Mouse (Mus musculus): ENCODE results near the gene Lmod3.

Gene Lmod3

DNA sequence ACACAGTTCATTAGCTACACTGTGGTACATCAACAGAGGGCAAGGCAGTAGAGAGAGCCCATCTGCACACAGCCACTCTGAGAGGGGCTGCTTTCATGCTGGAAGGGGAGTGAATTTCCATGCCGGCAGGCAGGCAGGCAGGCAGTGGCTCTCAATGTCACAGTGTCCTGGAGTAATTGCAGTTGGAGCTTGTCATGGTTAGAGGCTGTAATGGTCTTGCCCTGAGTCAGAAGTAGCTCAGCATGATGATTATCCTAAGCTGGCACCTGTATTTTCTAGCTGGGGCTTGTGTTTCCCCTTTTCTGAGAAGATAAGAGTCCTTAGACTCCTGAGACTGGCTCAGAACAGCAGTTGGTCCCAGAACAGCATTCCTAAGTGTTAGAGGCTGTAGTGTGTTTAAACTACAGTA, 26.5 kb downstream of the Lmod3 start:
- no peak for DNase-seq (ENCODE audit: low spot score in 2 of 2)

DNA sequence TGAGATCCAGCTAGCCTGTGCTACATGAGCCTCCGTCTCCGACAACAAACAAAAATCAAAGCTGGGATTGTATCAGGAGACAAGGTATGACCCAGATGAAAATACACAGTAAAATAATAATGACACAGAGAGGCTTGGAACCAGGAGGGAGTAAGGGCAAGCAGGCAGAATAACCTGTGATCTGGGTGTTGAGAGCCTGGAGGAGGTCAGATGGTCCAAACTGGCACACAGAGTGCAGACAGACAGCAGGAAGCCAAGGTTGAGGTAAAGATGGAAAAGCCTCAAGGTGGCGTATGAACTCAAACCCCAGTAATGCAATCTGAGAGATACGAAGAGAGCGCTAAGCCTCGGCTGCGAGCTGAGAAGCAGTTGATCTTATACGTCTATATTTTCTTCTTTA, 28.1 kb downstream of the Lmod3 start:
- no peak for DNase-seq (ENCODE audit: low spot score in 2 of 2)

DNA sequence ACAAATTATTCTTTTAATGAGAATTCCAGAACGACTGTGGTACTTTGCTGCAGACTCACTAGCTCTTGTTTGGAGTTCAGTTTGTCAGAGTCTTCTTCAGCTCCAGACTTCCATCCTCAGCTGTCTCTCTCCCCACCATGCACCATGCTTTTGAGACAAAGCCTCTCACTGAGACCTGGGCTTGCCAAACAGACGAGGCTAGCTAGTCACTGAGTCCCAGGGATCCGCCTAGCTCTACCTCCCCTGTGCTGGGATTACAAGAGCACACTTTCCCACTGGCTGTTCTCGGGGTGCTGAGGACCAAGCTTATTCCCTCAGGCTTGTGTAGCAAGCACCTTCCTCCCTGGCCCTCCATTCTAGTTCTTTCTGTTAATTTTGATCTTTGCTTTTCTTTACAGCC, 29.0 kb downstream of the Lmod3 start:
- no peak for DNase-seq (ENCODE audit: low spot score in 2 of 2)

DNA sequence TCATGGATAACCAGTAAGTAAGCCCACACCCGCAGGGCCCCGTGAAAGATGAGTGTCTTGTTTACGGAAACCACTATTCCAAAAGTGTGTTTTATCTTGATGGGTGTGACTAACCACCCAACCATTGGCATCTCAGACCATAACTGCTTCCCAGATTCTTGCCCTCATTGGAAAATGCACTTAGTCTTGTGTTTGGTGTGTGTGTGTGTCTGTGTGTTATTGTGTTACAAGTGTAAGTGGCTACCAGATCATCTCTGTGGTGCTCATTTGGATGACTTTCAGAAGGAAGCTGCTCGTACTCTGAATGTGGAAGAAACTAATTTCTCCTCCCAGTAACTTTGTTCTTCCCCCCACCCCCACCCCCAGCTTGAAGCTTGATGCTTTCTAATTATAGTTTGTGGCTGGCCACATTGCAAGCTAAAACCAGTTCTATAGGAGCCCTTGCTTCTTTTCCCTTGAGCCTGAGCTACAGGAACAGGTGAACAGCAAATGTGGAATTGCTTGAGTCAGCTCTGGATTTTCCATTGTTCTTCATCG, 29.6 kb downstream of the Lmod3 start:
- no peak for DNase-seq (ENCODE audit: low spot score in 2 of 2)

DNA sequence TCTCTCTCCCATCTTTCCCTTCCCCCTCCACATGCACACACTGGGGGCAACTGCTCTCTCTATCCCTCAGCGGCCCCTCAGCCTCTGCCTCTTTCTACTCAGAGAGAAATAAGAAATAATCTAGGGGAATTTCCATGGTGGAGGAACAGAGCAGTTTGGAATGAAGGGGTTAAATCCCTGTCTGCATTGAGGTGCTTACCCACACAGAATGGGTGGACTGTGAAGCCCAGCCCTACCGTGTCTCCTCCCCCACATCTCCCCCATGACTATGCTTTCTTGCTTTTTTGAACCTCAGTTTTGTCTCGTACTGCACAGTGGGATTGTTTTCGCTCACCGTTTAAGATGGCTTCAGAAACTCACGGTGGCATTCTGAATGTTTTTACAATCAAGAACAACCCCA, 30.2 kb downstream of the Lmod3 start:
- DNase-seq (ENCODE audit: low spot score in 2 of 2), result no peak

DNA sequence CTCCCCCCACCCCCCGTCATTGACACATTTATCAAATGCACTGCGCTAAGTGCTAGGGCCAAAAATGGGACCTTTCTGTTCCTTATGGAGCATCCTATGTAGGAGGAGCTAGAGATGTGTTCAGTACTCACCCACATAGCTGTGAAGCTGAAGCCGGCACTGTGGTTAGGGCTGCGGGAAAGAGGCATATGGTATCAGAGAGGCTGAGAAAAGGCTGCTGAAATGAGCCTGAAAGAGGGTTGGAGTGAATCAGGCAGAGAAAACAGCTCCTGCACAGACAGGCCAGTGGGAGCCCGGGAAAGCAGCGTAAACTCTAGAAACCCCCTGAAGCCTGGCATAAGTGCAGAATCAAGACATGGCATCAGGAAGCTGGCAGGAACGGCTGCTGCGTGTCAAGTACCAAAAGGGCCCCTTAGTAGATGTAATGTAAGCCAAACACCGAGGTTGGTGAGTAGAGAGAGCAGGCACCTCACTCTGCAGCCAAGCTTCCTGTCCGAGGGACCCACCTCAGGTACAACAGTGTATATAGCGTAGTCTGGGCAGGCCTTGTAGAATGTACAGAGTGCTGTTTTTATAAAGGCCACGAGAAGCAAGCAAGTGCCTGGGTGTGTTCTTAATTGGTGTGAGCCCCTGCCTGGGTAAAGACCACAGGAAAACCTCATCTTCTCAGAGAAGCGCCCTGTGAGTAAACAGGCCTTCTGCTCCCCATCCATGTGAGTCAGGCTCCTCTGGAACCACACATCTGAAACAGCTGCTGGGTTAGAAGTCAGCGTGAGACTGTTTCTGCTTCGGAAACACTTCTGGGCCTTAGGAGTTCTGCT, 31.1 kb downstream of the Lmod3 start:
- DNase-seq (ENCODE audit: low spot score in 2 of 2), result no peak

DNA sequence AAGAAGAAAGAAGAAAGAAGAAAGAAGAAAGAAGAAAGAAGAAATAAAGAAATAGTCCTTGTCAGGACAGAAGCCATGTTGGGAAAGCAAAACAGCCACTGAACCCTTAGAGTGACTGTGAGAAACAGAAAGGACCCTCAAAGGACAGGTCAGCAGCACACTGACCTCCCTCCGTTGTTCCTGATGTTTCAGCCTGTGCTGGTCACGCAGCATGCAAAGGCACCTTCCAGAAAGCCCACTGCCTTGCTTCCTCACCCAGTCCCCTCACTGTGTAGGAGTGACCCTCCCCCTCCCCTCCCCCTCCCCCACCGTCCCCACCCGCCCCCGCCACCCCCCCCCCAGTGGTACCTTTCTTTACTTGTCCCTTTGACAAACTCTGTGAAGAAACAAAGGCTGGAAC, 31.9 kb downstream of the Lmod3 start:
- DNase-seq (ENCODE audit: low spot score in 2 of 2), result no peak

DNA sequence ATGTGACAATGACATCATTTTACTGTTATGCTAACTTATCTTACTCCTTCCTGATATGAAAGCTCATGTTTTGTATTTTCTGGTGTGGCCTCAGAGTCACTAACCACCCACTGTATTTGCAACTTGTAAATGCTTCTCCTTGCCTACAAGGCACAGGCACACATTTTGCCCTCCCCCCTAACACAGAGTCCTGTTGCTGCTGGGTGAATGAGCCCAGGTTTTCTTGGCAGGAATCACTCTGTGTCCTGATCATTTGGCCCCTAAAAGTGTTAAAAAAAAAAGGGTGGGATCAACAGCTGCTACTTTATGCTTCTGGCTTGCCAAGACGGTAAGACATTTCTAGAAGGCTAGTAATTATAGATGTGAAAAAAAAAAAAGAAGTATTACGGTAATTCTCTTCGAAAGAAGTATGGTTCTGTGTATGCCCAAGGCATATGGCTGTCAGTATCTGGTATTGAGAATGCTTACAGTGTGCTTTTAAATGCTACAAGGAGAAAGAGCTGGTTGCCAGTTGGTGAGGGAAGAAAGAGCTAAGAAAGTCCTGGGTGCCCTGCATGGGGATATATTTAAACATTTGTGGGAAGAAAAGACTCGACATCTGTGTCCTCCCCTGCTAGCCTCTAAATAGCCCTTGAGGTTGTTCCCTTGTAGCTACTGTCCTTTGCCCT, 36.3 kb downstream of the Lmod3 start:
- no peak for DNase-seq (ENCODE audit: low spot score in 2 of 2)

DNA sequence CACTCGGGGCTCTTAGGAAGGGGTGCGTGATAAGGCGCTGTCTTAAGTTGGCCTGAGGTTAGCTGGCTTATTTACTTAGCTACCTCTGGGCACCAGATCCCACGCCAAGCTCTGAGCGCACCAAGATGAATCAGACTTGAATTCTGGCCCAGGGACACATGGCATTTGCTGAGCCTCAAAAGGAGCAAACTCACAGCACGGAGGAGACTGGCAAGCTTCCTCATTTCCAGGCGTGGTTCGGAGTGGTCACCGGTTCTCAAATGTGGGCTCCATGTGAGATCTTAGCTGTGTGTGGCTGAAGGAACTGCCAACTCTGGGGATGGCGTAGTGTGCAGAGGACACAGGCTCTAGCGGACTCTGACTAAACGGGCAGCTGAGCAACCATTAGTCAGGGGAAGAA, 40.6 kb downstream of the Lmod3 start:
- peak; percentile 28 to 69 for DNase-seq (ENCODE audit: low spot score in 2 of 2)

DNA sequence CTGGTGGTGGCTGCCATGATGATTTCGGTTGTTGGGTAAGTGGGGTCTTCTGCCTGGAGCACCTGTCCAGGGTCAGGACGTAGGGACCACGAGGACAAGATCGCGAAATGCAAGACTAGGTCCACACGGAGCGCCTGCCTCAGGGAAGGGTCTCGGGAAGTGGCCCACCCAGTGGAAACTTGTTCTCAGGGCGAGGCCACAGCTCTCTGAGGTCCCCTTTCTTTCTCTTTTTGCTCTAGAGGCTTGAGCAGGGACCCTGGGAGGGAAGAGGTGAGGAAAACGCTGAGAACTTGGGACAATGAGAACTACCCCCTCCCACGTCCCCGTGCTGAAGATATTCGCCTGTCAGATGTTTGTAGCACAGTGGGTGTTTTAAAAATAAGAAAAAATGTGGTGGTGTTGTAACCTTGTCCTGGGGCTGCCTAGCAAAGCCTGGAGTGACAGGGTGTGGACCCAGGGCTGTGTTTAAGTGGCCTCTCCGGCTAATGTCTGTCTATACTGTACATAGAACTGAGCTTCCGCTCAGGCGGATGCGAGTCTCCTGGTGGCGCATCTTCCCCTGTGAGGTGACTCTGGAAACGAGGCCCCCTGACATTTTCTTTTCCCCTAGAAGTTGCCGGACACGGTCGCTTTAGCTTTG, 41.5 kb downstream of the Lmod3 start:
- peak; percentile 33 to 72 for DNase-seq (ENCODE audit: low spot score in 2 of 2)

DNA sequence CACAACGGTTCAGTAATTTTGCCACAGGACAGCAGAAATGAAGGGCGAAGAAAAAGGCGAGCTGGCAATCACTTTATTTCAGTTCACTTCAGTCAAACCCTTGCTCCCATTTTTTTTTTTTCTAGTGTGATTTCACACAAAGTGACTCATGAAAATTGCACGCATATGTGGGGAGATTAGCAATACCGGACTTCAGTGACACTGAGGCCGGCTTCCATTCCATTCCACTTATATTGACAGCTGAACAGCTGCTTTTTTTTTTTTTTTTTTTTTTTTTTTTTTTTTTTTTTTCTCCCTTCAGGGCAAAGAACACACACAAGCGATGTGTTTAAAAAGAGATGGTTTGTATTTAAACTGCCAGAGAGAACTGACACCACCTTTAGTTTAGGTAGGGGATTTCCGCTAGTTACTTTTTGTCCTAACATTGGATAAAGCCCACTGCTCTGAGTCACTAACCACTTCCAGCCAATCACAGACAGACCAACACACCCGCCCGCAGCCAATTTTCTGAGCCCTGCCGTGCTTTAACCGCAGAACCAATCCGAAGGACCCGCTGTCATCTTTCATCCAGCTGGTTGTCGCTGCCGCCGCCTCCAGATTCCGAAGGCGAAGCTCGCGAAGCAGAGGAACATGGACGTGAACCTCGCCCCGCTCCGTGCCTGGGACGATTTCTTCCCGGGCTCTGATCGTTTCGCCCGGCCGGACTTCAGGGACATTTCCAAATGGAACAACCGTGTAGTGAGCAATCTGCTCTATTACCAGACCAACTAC, 42.2 kb downstream of the Lmod3 start, which contains the start of gene Arl6ip5:
TSS of gene Arl6ip5 (plus strand) at position 499 of the 771 bp plus-strand sequence.
- DNase-seq (ENCODE audit: low spot score in 2 of 2), result peak; percentile 87 to 92

DNA sequence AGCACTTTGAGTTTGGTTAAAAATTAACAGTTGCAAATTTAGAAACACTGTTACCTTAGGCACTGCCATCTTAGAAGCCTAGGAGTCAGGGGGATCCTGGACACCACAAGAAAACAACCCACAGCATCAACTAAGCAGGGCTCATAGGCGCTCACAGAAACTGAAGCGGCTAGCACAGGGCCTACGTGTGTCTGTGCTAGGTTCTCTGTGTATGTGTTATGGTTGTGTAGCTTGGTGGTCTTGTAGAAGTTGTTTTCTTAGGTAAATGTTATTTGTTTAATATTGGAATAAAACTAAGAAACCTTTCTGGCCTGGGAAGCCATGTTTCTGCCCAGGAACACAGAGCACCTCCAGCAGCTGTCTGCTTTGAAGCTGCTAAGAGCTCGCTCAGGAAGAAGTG, 42.8 kb downstream of the Lmod3 start:
- no peak for DNase-seq (ENCODE audit: low spot score in 2 of 2)

DNA sequence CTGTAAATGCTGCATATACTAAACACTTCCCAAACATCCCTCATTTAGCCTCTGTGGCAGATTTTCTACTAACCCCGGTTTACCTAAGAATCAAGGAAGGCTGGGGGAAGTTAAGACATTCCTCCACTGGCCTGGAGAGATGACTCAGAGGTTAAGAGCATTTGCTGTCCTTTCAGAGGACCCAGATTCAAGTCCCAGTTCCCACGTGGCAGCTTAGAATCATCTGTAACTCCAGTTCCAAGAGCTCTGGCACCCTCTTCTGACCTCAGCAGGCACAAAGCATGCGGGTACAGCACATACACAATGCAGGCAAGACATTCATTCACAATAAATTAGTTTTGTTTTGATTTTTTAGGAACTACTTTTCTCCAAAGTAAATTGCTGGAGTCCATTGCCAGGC, 43.4 kb downstream of the Lmod3 start:
- no peak for DNase-seq (ENCODE audit: low spot score in 2 of 2)

DNA sequence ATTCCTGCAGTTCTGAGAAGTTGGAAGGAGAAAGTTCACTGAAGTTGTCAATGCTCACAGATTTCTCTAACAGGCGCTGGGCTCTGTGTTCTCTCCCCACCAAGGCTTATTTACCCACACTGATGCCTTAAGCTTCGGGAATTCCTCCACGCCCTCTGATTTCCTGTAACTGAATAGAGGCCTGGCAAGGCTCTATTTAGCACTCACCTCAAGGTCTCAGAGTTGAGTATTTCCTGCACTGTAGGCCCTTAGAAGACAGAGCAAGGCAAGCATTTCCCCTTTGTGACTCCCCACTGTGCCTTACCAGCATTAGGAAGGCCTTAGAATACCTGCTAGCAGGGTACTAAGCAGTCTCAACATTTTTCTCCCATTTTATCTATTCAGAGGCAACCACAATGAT, 44.2 kb downstream of the Lmod3 start:
- no peak for DNase-seq (ENCODE audit: low spot score in 2 of 2)

DNA sequence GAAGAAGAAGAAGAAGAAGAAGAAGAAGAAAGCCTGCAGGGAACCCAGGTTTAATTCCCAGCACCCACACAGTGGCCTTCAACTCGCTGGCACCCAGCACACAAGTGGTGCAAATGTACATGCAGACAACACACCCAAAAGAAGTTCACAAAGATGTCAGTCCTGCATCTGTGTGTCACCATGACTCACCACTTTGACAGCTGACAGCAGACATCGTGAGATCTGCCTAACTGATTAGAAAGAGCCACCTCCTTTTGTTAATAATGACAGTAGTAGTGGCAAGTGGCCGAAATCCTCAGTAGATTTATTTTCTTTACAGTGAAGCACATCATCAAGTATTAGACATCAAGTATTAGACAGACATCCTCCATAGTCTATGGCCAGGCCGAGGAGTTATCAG, 45.5 kb downstream of the Lmod3 start:
- no peak for DNase-seq (ENCODE audit: low spot score in 2 of 2)

DNA sequence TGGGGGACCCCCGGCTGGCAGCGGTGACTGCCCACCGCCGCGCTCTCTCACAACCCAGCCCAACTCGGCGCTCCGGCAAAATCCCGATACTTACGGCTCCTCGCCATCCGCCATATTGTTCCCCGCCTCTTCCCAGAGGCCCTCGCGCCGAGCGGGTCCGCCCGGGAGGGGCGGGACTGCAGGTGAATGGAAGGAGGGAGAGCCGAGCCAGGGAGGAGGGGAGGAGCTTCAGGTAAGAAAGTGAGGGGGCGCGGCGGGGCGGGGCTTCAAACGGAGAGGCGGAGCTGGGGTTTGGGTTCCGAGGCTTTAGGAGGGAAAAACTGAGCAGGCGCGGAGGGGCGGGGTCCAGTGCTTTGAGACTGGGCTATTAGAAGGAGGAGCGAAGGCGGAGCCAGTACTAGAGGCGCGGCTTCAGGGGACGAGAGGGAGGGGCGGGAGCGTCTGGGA, 47.1 kb downstream of the Lmod3 start, which contains the start of gene Uba3:
TSS of gene Uba3 (minus strand) at position 209 of the 447 bp plus-strand sequence.
- peak; percentile 100 for DNase-seq (ENCODE audit: low spot score in 2 of 2)

DNA sequence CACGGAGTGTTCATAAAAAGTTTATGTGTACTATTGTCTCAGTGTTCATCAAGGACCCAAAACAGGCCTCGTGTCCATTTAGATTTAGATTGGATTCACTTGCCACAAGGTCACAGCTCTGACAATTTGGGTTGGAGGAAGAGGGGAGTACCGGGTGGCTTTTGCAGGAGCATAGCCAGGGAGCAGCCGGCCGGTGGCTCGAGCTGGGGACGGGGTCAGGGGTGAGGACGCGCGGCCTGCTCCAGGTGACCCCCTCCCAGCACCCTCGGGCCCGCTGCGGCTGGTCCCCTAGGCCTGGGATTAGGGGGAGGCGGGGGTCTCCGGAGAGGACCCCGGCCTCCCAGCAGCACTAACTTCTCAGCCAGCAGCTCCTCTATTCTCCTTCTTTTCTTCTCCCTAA, 47.6 kb downstream of the Lmod3 start:
- peak; percentile 31 to 78 for DNase-seq (ENCODE audit: low spot score in 2 of 2)

DNA sequence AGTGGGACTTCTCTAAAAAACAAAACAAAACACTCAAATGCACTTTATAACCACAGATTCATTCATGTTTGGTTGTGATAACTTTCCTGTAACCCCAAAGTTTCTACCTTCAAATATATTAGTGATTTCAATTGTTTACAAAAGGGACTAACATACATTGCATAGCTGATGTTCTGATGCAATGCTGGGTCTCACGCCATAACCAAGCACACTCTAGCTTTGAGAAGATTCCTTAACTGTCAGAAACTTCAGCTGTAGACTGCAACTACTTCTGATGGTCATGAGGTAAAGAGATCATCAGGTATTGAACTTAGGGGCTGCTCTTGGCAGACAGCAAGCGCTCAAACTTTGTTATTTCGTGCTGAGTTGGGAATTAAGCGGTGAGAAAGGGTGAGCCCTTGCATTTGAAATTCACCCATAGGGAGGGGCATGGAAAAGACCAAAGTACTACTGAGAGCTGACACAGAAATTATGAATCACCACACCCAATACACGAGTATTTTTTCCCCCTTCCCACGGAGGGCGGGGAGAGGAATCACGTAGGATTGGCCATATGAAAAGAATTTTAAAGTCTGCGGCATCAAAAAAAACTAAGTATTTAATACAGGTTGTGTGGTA, 48.2 kb downstream of the Lmod3 start:
- no peak for DNase-seq (ENCODE audit: low spot score in 2 of 2)

DNA sequence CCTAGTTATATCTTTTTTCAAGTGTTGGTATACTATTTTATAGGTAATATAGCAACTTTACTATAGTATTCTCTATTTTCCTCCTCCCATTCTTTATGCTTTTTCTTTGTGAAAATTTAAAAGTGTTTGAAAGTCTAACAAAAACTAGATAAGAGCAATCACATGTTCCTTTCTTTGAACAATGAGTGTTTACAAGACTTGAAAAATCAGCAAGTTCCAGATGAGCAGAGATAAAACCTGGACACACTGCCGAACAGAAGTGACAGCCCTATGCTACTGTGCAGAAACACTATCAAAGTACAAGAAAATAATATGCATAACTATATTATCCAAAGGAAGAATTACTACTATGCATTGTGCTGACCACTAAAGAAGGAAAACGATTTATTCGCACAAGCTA, 50.1 kb downstream of the Lmod3 start:
- DNase-seq (ENCODE audit: low spot score in 2 of 2), result no peak

DNA sequence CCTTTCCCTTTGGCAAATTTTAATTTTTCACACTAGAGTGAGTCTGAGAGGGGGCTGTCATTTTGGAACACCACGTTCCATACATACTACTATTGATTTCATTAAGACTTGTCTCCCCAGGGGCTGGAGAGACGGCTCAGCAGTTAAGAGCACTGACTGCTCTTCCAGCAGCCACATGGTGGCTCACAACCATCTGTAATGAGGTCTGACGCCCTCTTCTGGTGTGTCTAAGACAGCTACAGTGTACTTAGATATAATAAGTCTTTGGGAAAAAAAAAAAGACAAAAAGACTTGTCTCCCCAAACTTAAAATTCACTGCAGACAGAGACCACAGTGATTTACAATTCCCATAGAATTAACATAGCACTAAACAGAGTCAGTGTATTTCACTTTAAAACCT, 52.1 kb downstream of the Lmod3 start:
- DNase-seq (ENCODE audit: low spot score in 2 of 2), result no peak

All from spleen, postnatal 4 days (tissue).